Mouse (Mus musculus) hindbrain, postnatal 0 days (tissue): ENCODE measurements around the gene Far2. TPM values are rescaled to one million over a fixed set of nuclear protein-coding genes. Genes with fewer than 3 reads are reported as not detected.

Experiments used
- ATAC-seq: fragments of 200-750 bp; cut with Nextera tagmentation; 2 replicates; pipeline ENCODE4 v1.8.0; 2017; ENCODE audit warnings: mild to moderate bottlenecking, moderate TSS enrichment, moderate library complexity
- DNase-seq: peaks from one replicate; pipeline ENCODE4 v3.0.0-alpha.2; 2015; ENCODE audit warnings: low spot score
- H3K27ac ChIP-seq: fragments of 300-500 bp; sonication (generic); 2 replicates; pipeline ENCODE4 v1.5.1; 2014; ENCODE audit warnings: mild to moderate bottlenecking
- H3K27me3 ChIP-seq: fragments of 300-500 bp; sonication (generic); 2 replicates; pipeline ENCODE4 v1.6.1; 2014; ENCODE audit warnings: low read length, mixed read lengths; ENCODE audit not compliant: insufficient read depth
- H3K36me3 ChIP-seq: fragments of 300-500 bp; sonication (generic); 2 replicates; pipeline ENCODE4 v1.6.1; 2014; ENCODE audit warnings: low read length, mixed read lengths; ENCODE audit not compliant: insufficient read depth
- H3K4me1 ChIP-seq: fragments of 300-500 bp; sonication (generic); 2 replicates; pipeline ENCODE4 v1.6.1; 2014; ENCODE audit warnings: antibody characterized with exemption, low read length, mixed read lengths; ENCODE audit not compliant: insufficient read depth
- H3K4me2 ChIP-seq: fragments of 300-500 bp; sonication (generic); 2 replicates; pipeline ENCODE4 v1.6.1; 2014; ENCODE audit warnings: low read depth, mild to moderate bottlenecking, low read length, moderate library complexity, mixed read lengths
- H3K4me3 ChIP-seq: fragments of 300-500 bp; sonication (generic); 2 replicates; pipeline ENCODE4 v1.5.1; 2014; ENCODE audit warnings: low read length
- H3K9ac ChIP-seq: fragments of 300-500 bp; sonication (generic); replicated peaks from 2 replicates; pipeline ENCODE4 v1.6.1; 2014; ENCODE audit warnings: mild to moderate bottlenecking, low read length, moderate library complexity, mixed read lengths
- H3K9me3 ChIP-seq: fragments of 300-500 bp; sonication (generic); 2 replicates; pipeline ENCODE4 v1.6.1; 2016; ENCODE audit warnings: low read length, mixed read lengths
- CTCF ChIP-seq: IDR thresholded peaks from 2 replicates; pipeline ENCODE4 v1.5.1; 2016; ENCODE audit warnings: antibody characterized with exemption, control low read depth, low read depth
- WGBS: fragments of 180-500 bp; shearing (Covaris S2); extraction: QIAGEN DNeasy Blood & Tissue Kit; methylation state at CpG from one replicate; pipeline ENCODE4 v1.1.7; 2014; 5-methylcytosine and 5-hydroxymethylcytosine counted together
- polyA plus RNA-seq: library from polyadenylated mRNA; unstranded; fragments of >200 nt; fragmentation: Nextera tagmentation; extraction: Ambion mirVana; gene quantifications from 2 replicates; pipeline ENCODE4 v1.2.1, GENCODE M21; 2015
- total RNA-seq: library from RNA; depleted of rRNA; stranded (reverse); fragments of >200 nt; gene quantifications from 2 replicates; pipeline ENCODE4 v1.2.3, GENCODE M21; 2014

Far2 gene
- total and polyA plus RNA-seq, 2 experiments from 2014 or later: 30.3 to 31.7 TPM

DNA sequence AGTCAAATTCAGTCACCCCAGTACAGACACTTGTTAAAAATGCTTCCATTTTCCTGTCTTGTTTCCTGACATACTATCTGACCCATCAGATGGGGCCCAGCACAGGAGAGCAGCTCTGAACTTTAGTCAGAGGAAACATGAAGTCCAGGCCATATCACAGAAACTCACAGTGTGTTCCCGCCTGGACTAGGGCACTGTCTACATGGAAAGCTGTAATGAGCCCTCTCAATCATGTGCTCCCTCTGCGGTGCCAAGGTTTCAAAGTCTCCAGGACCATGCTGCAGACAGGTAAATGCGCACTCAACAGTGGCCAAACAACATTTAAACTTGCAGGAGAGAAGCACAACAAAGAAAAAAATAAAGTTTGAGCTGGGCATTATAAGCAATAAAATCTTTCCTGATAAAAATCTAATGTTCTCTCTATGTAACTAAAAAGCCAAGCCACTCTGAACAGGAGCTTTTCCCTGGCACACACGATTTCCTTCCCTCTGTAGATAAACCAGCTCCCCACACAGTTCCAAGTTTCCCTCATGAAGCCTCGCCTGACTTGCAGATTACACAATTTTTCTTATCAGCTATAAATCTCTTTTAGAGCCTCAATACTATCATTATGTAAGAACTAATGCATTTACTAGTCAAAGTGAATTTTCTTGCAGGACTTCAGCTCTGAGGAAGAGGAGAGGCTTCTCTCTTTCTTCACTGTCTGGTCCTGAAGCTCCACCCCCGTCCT lies 147.1 kb downstream of the Far2 start:
- H3K4me3 ChIP-seq: no peak overlapping the region
- H3K4me1 ChIP-seq: no peaks in the 10 kb centered on the region
- DNase-seq (no peak), ATAC-seq (no peak)
- H3K9me3 ChIP-seq: no peaks in the 10 kb centered on the region
- no peak overlapping the region for H3K27ac ChIP-seq
- no peak for TF ChIP-seq CTCF
- H3K27me3 ChIP-seq: no peaks in the 10 kb centered on the region
- H3K9ac ChIP-seq: no peak overlapping the region
- 93% methylated on average over 6 of the region's 6 CpGs for WGBS
- peaks cover 22% of the 10 kb centered on the region for H3K36me3 ChIP-seq
- no peak overlapping the region for H3K4me2 ChIP-seq

DNA sequence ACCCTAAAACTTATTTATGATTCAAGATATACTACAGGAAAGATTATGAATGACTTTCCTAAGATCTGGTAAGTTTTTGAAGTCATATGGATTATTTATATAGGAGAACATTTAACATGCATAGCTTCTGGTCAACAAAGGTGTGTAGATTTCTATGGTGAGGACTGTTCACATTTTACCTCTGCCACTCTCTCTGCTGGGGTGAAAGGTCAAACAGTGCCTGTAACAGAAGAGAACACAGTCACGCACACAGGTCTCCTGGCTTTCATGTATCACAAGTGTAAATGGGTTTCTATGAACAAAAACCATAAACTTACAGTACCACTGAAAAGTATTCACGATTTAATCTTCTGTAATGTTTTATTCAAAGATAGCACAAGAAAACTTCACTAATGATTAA lies 152.1 kb downstream of the Far2 start:
- H3K27ac ChIP-seq: no peak overlapping the region
- WGBS: 93% methylated on average over 2 of the region's 2 CpGs
- no peak for TF ChIP-seq CTCF
- peaks cover 38% of the 10 kb centered on the region for H3K36me3 ChIP-seq
- H3K4me3 ChIP-seq: no peak overlapping the region
- DNase-seq (no peak), ATAC-seq (no peak)
- H3K4me2 ChIP-seq: no peak overlapping the region
- H3K27me3 ChIP-seq: no peaks in the 10 kb centered on the region
- no peaks in the 10 kb centered on the region for H3K9me3 ChIP-seq
- H3K4me1 ChIP-seq: no peaks in the 10 kb centered on the region
- H3K9ac ChIP-seq: no peak overlapping the region

DNA sequence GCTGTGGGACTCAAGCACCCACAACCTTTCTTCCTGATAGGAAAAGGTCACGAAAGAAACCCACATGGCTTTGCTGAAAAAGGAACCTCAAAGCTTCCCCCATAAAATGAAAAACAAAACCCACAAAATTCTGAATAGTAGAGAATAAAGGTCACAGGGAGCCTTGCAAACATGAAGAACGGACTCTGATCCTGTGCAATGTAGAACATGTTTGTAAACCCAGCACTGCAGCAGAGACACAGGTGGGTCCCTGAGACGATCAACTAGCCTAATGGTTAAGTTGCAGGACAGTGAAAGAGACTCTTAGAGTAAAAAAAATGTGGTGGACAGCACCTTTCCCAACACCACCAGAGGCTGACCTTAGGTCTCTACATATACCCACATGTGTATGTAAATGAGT lies 152.7 kb downstream of the Far2 start:
- no peak for ATAC-seq
- peaks cover 34% of the 10 kb centered on the region for H3K36me3 ChIP-seq
- 94% methylated on average over 3 of the region's 3 CpGs for WGBS

DNA sequence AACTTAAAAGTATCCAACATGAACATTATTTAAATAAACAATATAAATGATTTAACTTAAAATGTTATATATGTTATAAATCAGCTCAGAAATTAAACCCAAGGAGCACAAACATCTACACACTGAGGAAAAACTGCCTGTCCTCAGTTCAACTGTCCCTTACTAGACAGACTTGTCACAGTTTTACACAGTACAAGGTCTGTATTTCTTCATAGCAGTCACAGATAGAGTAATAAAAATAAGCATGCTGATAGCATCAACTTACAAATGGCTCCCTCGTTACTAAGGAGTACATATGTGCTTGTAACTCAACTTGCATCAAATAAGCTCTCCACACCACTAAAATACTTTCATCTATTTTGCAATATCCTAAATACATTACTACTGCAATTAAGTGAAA lies 158.1 kb downstream of the Far2 start:
- Histone ChIP-seq H3K4me1 (no peaks in the 10 kb centered on the region), H3K9ac (no peak overlapping the region), H3K9me3 (no peaks in the 10 kb centered on the region), H3K36me3 (peaks cover 27% of the 10 kb centered on the region), H3K27ac (no peak overlapping the region), H3K4me3 (no peak overlapping the region), H3K4me2 (no peak overlapping the region), H3K27me3 (no peaks in the 10 kb centered on the region)
- no peak for TF ChIP-seq CTCF
- WGBS: 90% methylated on average over 1 of the region's 1 CpGs
- DNase-seq (no peak), ATAC-seq (no peak)

More for the DNA sequence above, 152.7 kb downstream of the Far2 start:
- Histone ChIP-seq H3K27me3 (no peaks in the 10 kb centered on the region), H3K4me1 (no peaks in the 10 kb centered on the region), H3K4me3 (no peak overlapping the region), H3K27ac (no peak overlapping the region), H3K9me3 (no peaks in the 10 kb centered on the region), H3K9ac (no peak overlapping the region), H3K4me2 (no peak overlapping the region)
- DNase-seq: no peak
- no peak for TF ChIP-seq CTCF

DNA sequence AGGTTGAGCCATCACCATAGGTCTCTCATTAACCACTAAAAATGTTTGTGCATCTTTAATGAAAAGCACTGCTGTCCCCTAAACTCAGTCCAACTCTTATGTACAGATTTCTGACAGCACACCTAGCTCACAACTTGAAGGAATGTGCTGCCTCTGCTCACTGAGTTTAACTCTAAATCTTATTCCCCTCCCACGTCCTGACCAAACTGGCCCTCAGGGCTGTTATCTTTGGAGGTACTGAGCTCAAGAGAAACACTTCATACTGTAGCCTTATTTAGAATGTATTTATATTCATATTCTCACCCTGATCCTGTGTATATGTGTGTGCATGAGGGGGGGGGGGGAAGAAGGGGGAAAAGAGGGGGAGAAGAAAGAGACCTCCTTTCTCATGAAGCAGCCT lies 160.5 kb downstream of the Far2 start:
- Histone ChIP-seq H3K36me3 (peaks cover 14% of the 10 kb centered on the region), H3K4me3 (no peak overlapping the region), H3K27ac (no peak overlapping the region), H3K27me3 (no peaks in the 10 kb centered on the region), H3K4me2 (no peak overlapping the region), H3K4me1 (peaks cover under 1% of the 10 kb centered on the region; the same call in 1 of the 2 replicates), H3K9me3 (no peaks in the 10 kb centered on the region), H3K9ac (no peak overlapping the region)
- DNase-seq: no peak
- 86% methylated on average over 1 of the region's 1 CpGs for WGBS
- TF ChIP-seq CTCF: no peak
- no peak for ATAC-seq

DNA sequence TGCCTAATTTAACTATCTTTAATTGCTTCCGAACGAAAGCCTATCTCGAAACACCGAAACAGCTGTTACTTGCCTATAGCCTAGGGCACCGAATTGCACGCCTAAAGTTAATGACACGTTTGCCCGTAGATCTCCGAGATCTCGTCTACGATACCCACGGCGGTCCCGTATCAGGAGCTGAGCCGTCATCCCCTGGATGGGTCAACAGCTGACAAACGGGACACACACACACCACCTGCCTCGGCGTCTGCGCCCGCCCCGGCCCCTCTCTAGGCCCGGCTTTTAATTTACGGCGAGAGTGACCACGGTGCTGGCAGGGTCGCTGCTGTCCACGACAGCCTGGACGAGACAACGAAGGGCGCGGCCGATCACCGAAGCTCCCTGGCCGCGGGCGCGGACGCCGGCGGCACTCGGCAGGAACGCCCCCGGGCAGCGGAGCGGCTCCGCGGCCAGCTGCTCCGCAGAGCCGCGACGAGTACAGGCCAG lies 164.4 kb downstream of the Far2 start:
- H3K9ac ChIP-seq: peak overlapping the region; percentile 99
- under 1% methylated on average over 50 of the region's 51 CpGs for WGBS
- peak; percentile 24 for DNase-seq

More for the DNA sequence above, 164.4 kb downstream of the Far2 start:
- Histone ChIP-seq H3K4me2 (peak overlapping the region; percentile 81), H3K9me3 (no peaks in the 10 kb centered on the region), H3K4me3 (peak overlapping the region; percentile 93), H3K36me3 (no peaks in the 10 kb centered on the region), H3K27me3 (no peaks in the 10 kb centered on the region), H3K4me1 (peaks cover 7% of the 10 kb centered on the region; the same call in 1 of the 2 replicates), H3K27ac (peak overlapping the region; percentile 91)
- no peak for TF ChIP-seq CTCF
- peak; percentile 58; the same call in 1 of the 2 replicates for ATAC-seq
